Mouse (Mus musculus): Measurements from ENCODE around the gene Aldh16a1.
"Not testable (repeated sequence)": the region's sequence is repeated elsewhere in the genome, so short reads cannot be mapped to it uniquely, and the experiment has no call there.

The Aldh16a1 gene

GRCm38 (mm10) chr7:45155590-45155989 lies 1.2 kb upstream of the Aldh16a1 start:
- no peak for DNase-seq

GRCm38 (mm10) chr7:45154993-45155514 lies 670 bp upstream of the Aldh16a1 start:
- peak; percentile 66 to 68 for DNase-seq

- DNase-seq: no peak
These were observed 798 bp downstream of the Aldh16a1 start for GRCm38 (mm10) chr7:45153586-45153985.

- not testable (repeated sequence) for DNase-seq
These were observed 1.3 kb downstream of the Aldh16a1 start for GRCm38 (mm10) chr7:45153052-45153451.

GRCm38 (mm10) chr7:45151303-45151702 lies 3.1 kb downstream of the Aldh16a1 start:
- DNase-seq: no peak

- no peak for DNase-seq
These were observed 4.1 kb downstream of the Aldh16a1 start for GRCm38 (mm10) chr7:45150321-45150720.

- no peak for DNase-seq
These were observed 4.8 kb downstream of the Aldh16a1 start for GRCm38 (mm10) chr7:45149545-45149944.

- no peak for DNase-seq
These were observed 5.8 kb downstream of the Aldh16a1 start for GRCm38 (mm10) chr7:45148534-45149098.

- no peak for DNase-seq
These were observed 6.5 kb downstream of the Aldh16a1 start for GRCm38 (mm10) chr7:45147899-45148298.

GRCm38 (mm10) chr7:45147267-45147666 lies 7.1 kb downstream of the Aldh16a1 start:
- no peak for DNase-seq

GRCm38 (mm10) chr7:45145460-45145859 lies 8.9 kb downstream of the Aldh16a1 start:
- DNase-seq: no peak

- no peak for DNase-seq
These were observed 9.8 kb downstream of the Aldh16a1 start for GRCm38 (mm10) chr7:45144368-45145174.

GRCm38 (mm10) chr7:45141914-45142313 lies 12.5 kb downstream of the Aldh16a1 start:
- no peak for DNase-seq

- no peak for DNase-seq
These were observed 13.1 kb downstream of the Aldh16a1 start for GRCm38 (mm10) chr7:45141319-45141718.

GRCm38 (mm10) chr7:45139904-45140723 lies 14.3 kb downstream of the Aldh16a1 start:
- no peak for DNase-seq

- DNase-seq: no peak
These were observed 16.0 kb downstream of the Aldh16a1 start for GRCm38 (mm10) chr7:45138403-45138802.

GRCm38 (mm10) chr7:45137171-45138006 lies 17.0 kb downstream of the Aldh16a1 start:
- no peak for DNase-seq

- DNase-seq: peak; percentile 89 to 93
These were observed 18.3 kb downstream of the Aldh16a1 start, which contains the start of the genes Gm45713 and Flt3l for GRCm38 (mm10) chr7:45135993-45136567. TSS of gene Gm45713 (minus strand) at chr7:45136231. TSS of gene Flt3l (minus strand) at chr7:45136432.

- DNase-seq: no peak
These were observed 19.0 kb downstream of the Aldh16a1 start for GRCm38 (mm10) chr7:45135370-45135769.

- DNase-seq: no peak
These were observed 19.8 kb downstream of the Aldh16a1 start for GRCm38 (mm10) chr7:45134544-45135026.

- no peak for DNase-seq
These were observed 20.8 kb downstream of the Aldh16a1 start for GRCm38 (mm10) chr7:45133446-45134159.

Measured in cerebellum, postnatal 36 days (tissue).